Mouse (Mus musculus): ENCODE measurements around the gene Cdc42ep4. TPM values are rescaled to one million over a fixed set of nuclear protein-coding genes. Genes with fewer than 3 reads are reported as not detected.

The Cdc42ep4 gene
- polyA plus RNA-seq, 1 experiment = 20.9 TPM

- H3K4me3 ChIP-seq (ENCODE audit: extremely low read depth, insufficient read depth, insufficient read length) = no peak overlapping the region
- TF ChIP-seq POLR2A (IDR thresholded peaks at IDR 0.05; ENCODE audit: low read depth, low read length) (no peak), CTCF (IDR thresholded peaks at IDR 0.05; ENCODE audit: extremely low read depth, insufficient read depth, insufficient read length, insufficient replicate concordance) (no peak)
- H3K27ac ChIP-seq (ENCODE audit: insufficient read depth, low read length) = no peak overlapping the region
- H3K4me1 ChIP-seq (ENCODE audit: control insufficient read depth, insufficient read depth, insufficient read length) = peaks cover 8% of the 10 kb centered on the region; the same call in 1 of the 2 replicates
- no peak for DNase-seq (ENCODE audit: low read depth in 1 of 2, low spot score in 2 of 2)
- 87% methylated on average over 2 of the region's 2 CpGs for WGBS
- peaks cover 11% of the 10 kb centered on the region for H3K36me3 ChIP-seq (ENCODE audit: control insufficient read depth, insufficient read depth, low read length)
- H3K27me3 ChIP-seq (ENCODE audit: control insufficient read depth, insufficient read depth, low read length) = no peaks in the 10 kb centered on the region
These were observed 64.7 kb downstream of the Cdc42ep4 start for GRCm38 (mm10) chr11:113687031-113687430.

GRCm38 (mm10) chr11:113684707-113685426 lies 66.8 kb downstream of the Cdc42ep4 start:
- H3K36me3 ChIP-seq (ENCODE audit: control insufficient read depth, insufficient read depth, low read length) = peaks cover 11% of the 10 kb centered on the region
- H3K4me3 ChIP-seq (ENCODE audit: extremely low read depth, insufficient read depth, insufficient read length) = peak overlapping the region; percentile 87
- TF ChIP-seq POLR2A (IDR thresholded peaks at IDR 0.05; ENCODE audit: low read depth, low read length) (no peak), CTCF (IDR thresholded peaks at IDR 0.05; ENCODE audit: extremely low read depth, insufficient read depth, insufficient read length, insufficient replicate concordance) (no peak)
- no peaks in the 10 kb centered on the region for H3K27me3 ChIP-seq (ENCODE audit: control insufficient read depth, insufficient read depth, low read length)
- no peak for DNase-seq (ENCODE audit: low read depth in 1 of 2, low spot score in 2 of 2)
- 41% methylated on average over 25 of the region's 25 CpGs for WGBS
- peaks cover 3% of the 10 kb centered on the region; the same call in 1 of the 2 replicates for H3K4me1 ChIP-seq (ENCODE audit: control insufficient read depth, insufficient read depth, insufficient read length)
- peak overlapping the region; percentile 78 for H3K27ac ChIP-seq (ENCODE audit: insufficient read depth, low read length)

- H3K27ac ChIP-seq (ENCODE audit: insufficient read depth, low read length) = peak within 1 kb of the TSS; percentile 83
- H3K36me3 ChIP-seq (ENCODE audit: control insufficient read depth, insufficient read depth, low read length) = peaks cover 11% of the 10 kb centered on the region
- no peaks in the 10 kb centered on the region for H3K27me3 ChIP-seq (ENCODE audit: control insufficient read depth, insufficient read depth, low read length)
- H3K4me1 ChIP-seq (ENCODE audit: control insufficient read depth, insufficient read depth, insufficient read length) = peaks cover 3% of the 10 kb centered on the region; the same call in 1 of the 2 replicates
- TF ChIP-seq CTCF (IDR thresholded peaks at IDR 0.05; ENCODE audit: extremely low read depth, insufficient read depth, insufficient read length, insufficient replicate concordance) (no peak), POLR2A (IDR thresholded peaks at IDR 0.05; ENCODE audit: low read depth, low read length) (peak; percentile 59)
- peak within 1 kb of the TSS; percentile 87 for H3K4me3 ChIP-seq (ENCODE audit: extremely low read depth, insufficient read depth, insufficient read length)
- under 1% methylated on average over 73 of the region's 73 CpGs for WGBS
- peak; percentile 87 to 95 for DNase-seq (ENCODE audit: low read depth in 1 of 2, low spot score in 2 of 2)
These were observed 67.5 kb downstream of the Cdc42ep4 start, which contains the start of the genes Fam104a and D11Wsu47e for GRCm38 (mm10) chr11:113683957-113684706. Gene Fam104a, minus strand, starts transcription at chr11:113684155. Gene D11Wsu47e, plus strand, starts transcription at chr11:113684412.

- H3K27me3 ChIP-seq (ENCODE audit: control insufficient read depth, insufficient read depth, low read length) = no peaks in the 10 kb centered on the region
- under 1% methylated on average over 32 of the region's 38 CpGs for WGBS
- no peak for DNase-seq (ENCODE audit: low read depth in 1 of 2, low spot score in 2 of 2)
- H3K27ac ChIP-seq (ENCODE audit: insufficient read depth, low read length) = peak overlapping the region; percentile 83
- peaks cover 8% of the 10 kb centered on the region for H3K36me3 ChIP-seq (ENCODE audit: control insufficient read depth, insufficient read depth, low read length)
- TF ChIP-seq CTCF (IDR thresholded peaks at IDR 0.05; ENCODE audit: extremely low read depth, insufficient read depth, insufficient read length, insufficient replicate concordance) = no peak
- no peak for TF ChIP-seq POLR2A (IDR thresholded peaks at IDR 0.05; ENCODE audit: low read depth, low read length)
- H3K4me3 ChIP-seq (ENCODE audit: extremely low read depth, insufficient read depth, insufficient read length) = peak overlapping the region; percentile 83
- H3K4me1 ChIP-seq (ENCODE audit: control insufficient read depth, insufficient read depth, insufficient read length) = peaks cover 3% of the 10 kb centered on the region; the same call in 1 of the 2 replicates
These were observed 68.1 kb downstream of the Cdc42ep4 start for GRCm38 (mm10) chr11:113683627-113683956.

- H3K4me1 ChIP-seq (ENCODE audit: control insufficient read depth, insufficient read depth, insufficient read length) = peaks cover 5% of the 10 kb centered on the region; the same call in 1 of the 2 replicates
- DNase-seq (ENCODE audit: low read depth in 1 of 2, low spot score in 2 of 2) = peak in 1 of 2 experiments; percentile 36
These were observed 68.6 kb downstream of the Cdc42ep4 start for GRCm38 (mm10) chr11:113682897-113683626.

GRCm38 (mm10) chr11:113681979-113682378 lies 69.7 kb downstream of the Cdc42ep4 start:
- Histone ChIP-seq H3K4me1 (ENCODE audit: control insufficient read depth, insufficient read depth, insufficient read length) (peaks cover 5% of the 10 kb centered on the region; the same call in 1 of the 2 replicates), H3K27me3 (ENCODE audit: control insufficient read depth, insufficient read depth, low read length) (no peaks in the 10 kb centered on the region), H3K4me3 (ENCODE audit: extremely low read depth, insufficient read depth, insufficient read length) (no peak overlapping the region), H3K36me3 (ENCODE audit: control insufficient read depth, insufficient read depth, low read length) (0 out of 2 replicates have a peak, but pooled peaks cover 1% of the 10 kb centered on the region), H3K27ac (ENCODE audit: insufficient read depth, low read length) (no peak overlapping the region)
- DNase-seq (ENCODE audit: low read depth in 1 of 2, low spot score in 2 of 2) = no peak
- TF ChIP-seq CTCF (IDR thresholded peaks at IDR 0.05; ENCODE audit: extremely low read depth, insufficient read depth, insufficient read length, insufficient replicate concordance) (no peak), POLR2A (IDR thresholded peaks at IDR 0.05; ENCODE audit: low read depth, low read length) (no peak)

More at GRCm38 (mm10) chr11:113682897-113683626, 68.6 kb downstream of the Cdc42ep4 start:
- Histone ChIP-seq H3K27ac (ENCODE audit: insufficient read depth, low read length) (peak overlapping the region; percentile 83), H3K4me3 (ENCODE audit: extremely low read depth, insufficient read depth, insufficient read length) (peak overlapping the region; percentile 83), H3K36me3 (ENCODE audit: control insufficient read depth, insufficient read depth, low read length) (peaks cover 3% of the 10 kb centered on the region), H3K27me3 (ENCODE audit: control insufficient read depth, insufficient read depth, low read length) (no peaks in the 10 kb centered on the region)
- WGBS = 6% methylated on average over 38 of the region's 38 CpGs
- TF ChIP-seq POLR2A (IDR thresholded peaks at IDR 0.05; ENCODE audit: low read depth, low read length) (no peak), CTCF (IDR thresholded peaks at IDR 0.05; ENCODE audit: extremely low read depth, insufficient read depth, insufficient read length, insufficient replicate concordance) (no peak)

Measured in spleen, adult 2 months (tissue).